Mouse (Mus musculus) E14TG2a.4 (cell line): ENCODE results near the gene Dtx2.

Experiments
- CTCF ChIP-seq: conservative IDR thresholded peaks from 2 replicates; pipeline ENCODE4 v1.5.1; 2014; ENCODE audit warnings: low read length
- POU5F1 ChIP-seq: IDR thresholded peaks from 2 replicates; pipeline ENCODE4 v1.6.1; 2014; ENCODE audit warnings: low read length, borderline replicate concordance

DNA sequence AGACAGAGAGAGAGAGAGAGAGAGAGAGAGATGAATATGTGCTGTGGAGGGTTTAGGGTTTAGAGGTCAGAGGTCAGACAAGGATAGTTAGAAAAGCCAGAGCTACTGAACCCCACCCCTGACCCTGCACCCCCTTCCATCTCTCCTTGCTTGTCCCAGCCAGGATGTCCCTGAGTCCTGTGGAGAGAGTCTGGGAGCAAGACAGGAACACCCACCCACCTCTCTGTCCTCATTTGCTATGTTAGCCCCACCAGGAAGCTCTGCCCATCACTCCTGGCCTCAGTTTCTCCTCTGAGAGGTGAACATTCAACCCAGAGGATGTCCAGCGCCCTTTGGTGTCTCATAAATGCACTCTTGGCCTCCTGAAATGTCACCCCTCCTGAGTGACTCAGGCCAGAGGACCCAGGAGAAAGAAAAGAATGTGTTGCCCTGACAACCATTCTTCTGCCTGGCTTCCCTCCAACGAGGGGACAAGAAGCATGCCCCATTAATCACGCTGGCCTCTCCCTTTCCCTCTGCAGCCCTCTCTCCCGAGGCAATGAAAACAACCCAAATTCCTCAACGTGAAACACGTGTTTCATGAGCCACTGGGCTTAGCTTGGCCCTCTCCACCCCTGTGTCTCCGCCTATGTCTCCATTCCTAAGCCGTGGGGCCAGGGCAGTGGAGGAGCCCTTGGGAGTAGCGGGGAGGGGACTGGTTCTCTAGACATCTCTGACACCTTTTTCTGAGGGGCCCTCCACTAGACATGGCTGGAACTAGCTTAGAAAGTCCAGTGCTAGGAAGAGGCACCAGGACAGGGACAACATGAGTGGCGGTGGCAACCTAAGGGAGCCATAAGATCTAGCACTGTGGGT is 56.9 kb downstream of the Dtx2 start:
- TF ChIP-seq CTCF (no peak), POU5F1 (no peak)
